Comparison of ENCODE assay signal across 8 mouse cellular contexts in the genomic region with DNA sequence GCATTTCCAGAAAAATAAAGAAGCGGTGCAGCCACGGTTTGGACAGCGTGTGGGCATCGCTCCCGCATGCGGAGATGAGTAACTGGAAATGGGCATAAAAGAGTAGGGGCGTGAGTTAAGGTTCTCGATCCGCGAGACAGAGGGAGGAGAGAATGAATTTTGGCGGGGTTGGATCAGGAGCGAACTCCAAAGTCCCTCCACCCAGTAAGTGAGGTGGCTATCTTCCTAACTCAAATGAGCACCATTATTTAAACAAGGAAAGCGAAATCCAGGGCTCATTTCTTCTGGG. TPM values are rescaled to one million over a fixed set of nuclear protein-coding genes. Genes with fewer than 3 reads are reported as not detected.
DNase-seq lines count a peak whose midpoint lies in the region; ATAC-seq and TF ChIP-seq lines count a peak whose summit lies in the region.

No protein-coding gene starts in this region.

- ATAC-seq in limb, embryonic 14.5 days (ENCODE audit: low FRiP score, low read depth) = no peak

- peak; percentile 35 for DNase-seq in embryo, embryonic 9.5 days (ENCODE audit: extremely low spot score)
- no peak for DNase-seq in embryo, embryonic 10 days (ENCODE audit: low spot score)
- no peak for DNase-seq in testis, postnatal 10 days (ENCODE audit: low spot score)
- no peak for DNase-seq in limb, embryonic 14.5 days (ENCODE audit: low spot score)
- no peak for DNase-seq in urinary bladder, postnatal 14 days (ENCODE audit: low spot score)
- no peak for DNase-seq in urinary bladder, postnatal 36 days (ENCODE audit: low spot score in 2 of 2)
- no peak for DNase-seq in left cerebral cortex, postnatal 10 days (ENCODE audit: extremely low spot score in 1 of 2, low spot score in 2 of 2)

- peak overlapping the region; percentile 69 for H3K4me3 ChIP-seq in testis, adult 2 months (ENCODE audit: control insufficient read depth, low read depth, low read length)
- H3K4me3 ChIP-seq in limb, embryonic 14.5 days (replicated peaks; ENCODE audit: low read length) = peak overlapping the region; percentile 93

- H3K27ac ChIP-seq in testis, adult 2 months (ENCODE audit: control insufficient read depth, insufficient read depth, low read depth, low read length) = no peak overlapping the region
- H3K27ac ChIP-seq in limb, embryonic 14.5 days (replicated peaks; ENCODE audit: low read depth, low read length) = peak overlapping the region; percentile 98

- TF ChIP-seq CTCF in testis, adult 2 months (IDR thresholded peaks at IDR 0.05; ENCODE audit: control insufficient read depth, insufficient read depth, insufficient replicate concordance, low read depth, low read length) = no peak

- no peaks in the 10 kb centered on the region for H3K9me3 ChIP-seq in limb, embryonic 14.5 days (ENCODE audit: control insufficient read depth, low read length)

- H3K4me2 ChIP-seq in limb, embryonic 14.5 days (replicated peaks; ENCODE audit: low read depth, low read length, severe bottlenecking) = peak overlapping the region; percentile 98

- intact Hi-C loops in left cerebral cortex, postnatal 10 days (cut with DNase I) = loop anchor here (5.0 to 10.0 kb wide), 2 partner anchors 87 to 181 kb away; no protein-coding TSS in a partner anchor

- peaks cover 14% of the 10 kb centered on the region for H3K4me1 ChIP-seq in testis, adult 2 months (ENCODE audit: control insufficient read depth, insufficient read depth, low read length)
- H3K4me1 ChIP-seq in limb, embryonic 14.5 days (ENCODE audit: control insufficient read depth, insufficient read depth, low read length) = peaks cover 14% of the 10 kb centered on the region

- no peak for TF ChIP-seq POLR2A in testis, adult 2 months (IDR thresholded peaks at IDR 0.05; ENCODE audit: control insufficient read depth, low read depth, low read length)
- no peak for TF ChIP-seq POLR2A in limb, embryonic 14.5 days (IDR thresholded peaks at IDR 0.05; ENCODE audit: borderline replicate concordance, extremely low read depth, insufficient read depth, insufficient read length)

- H3K27me3 ChIP-seq in testis, adult 2 months (ENCODE audit: control insufficient read depth, insufficient read depth, low read length) = peaks cover 3% of the 10 kb centered on the region; the same call in 1 of the 2 replicates
- H3K27me3 ChIP-seq in limb, embryonic 14.5 days (ENCODE audit: control insufficient read depth, insufficient read depth, low read length) = no peaks in the 10 kb centered on the region

- peak overlapping the region; percentile 97 for H3K9ac ChIP-seq in limb, embryonic 14.5 days (ENCODE audit: low read depth, low read length, severe bottlenecking)

- WGBS in limb, embryonic 14.5 days = 2% methylated on average over 13 of the region's 13 CpGs

- H3K36me3 ChIP-seq in testis, adult 2 months (ENCODE audit: control insufficient read depth, insufficient read depth, low read length) = no peaks in the 10 kb centered on the region
- peaks cover 10% of the 10 kb centered on the region; the same call in 1 of the 2 replicates for H3K36me3 ChIP-seq in limb, embryonic 14.5 days (ENCODE audit: control insufficient read depth, insufficient read depth, low read length)

RNA-seq across cellular contexts. Expression of a gene that starts 2.6 kb away (rescaled TPM):
- 0.61 and 0.88 TPM in 2 replicates for polyA plus RNA-seq in testis, adult 2 months (2012; rRNA removed)
- polyA plus RNA-seq in limb, embryonic 14.5 days (2012; rRNA removed) = 37.8 and 38.8 TPM in 2 replicates
- polyA plus RNA-seq in limb, embryonic 14.5 days (2014; fragmentation: Nextera tagmentation; extraction: Ambion mirVana) = 79.5 and 92.9 TPM in 2 replicates
- total RNA-seq in left cerebral cortex, postnatal 10 days (2021) = 10 to 100 TPM; 45.7 to 52.7 TPM

Comparison
In these comparisons a context has a peak if more than half of its experiments do, and no peak if none do; other contexts are left out.
1. RNA of a gene that starts 2.6 kb away (polyA plus RNA-seq): 37.8 to 92.9 TPM in limb, embryonic 14.5 days; 0.61 to 0.88 TPM in testis, adult 2 months; every median in the first group is over 10 times any median in the second.